Mouse (Mus musculus) myocyte (in vitro differentiated cells): Measurements from ENCODE around the gene Zswim3. TPM values are rescaled to one million over a fixed set of nuclear protein-coding genes. Genes with fewer than 3 reads are reported as not detected.

ENCODE experiments used
- H3K27me3 ChIP-seq: one replicate; pipeline ENCODE4 v1.6.1; 2011; ENCODE audit not compliant: control insufficient read depth, insufficient read depth, insufficient read length
- H3K36me3 ChIP-seq: one replicate; pipeline ENCODE4 v1.6.1; 2011; ENCODE audit not compliant: control insufficient read depth, insufficient read depth
- H3K4me2 ChIP-seq: one replicate; pipeline ENCODE4 v1.6.1; 2011; ENCODE audit warnings: low read depth, control low read depth
- H3K4me3 ChIP-seq: one replicate; pipeline ENCODE4 v1.5.1; 2011; ENCODE audit warnings: mild to moderate bottlenecking, control low read depth, moderate library complexity
- H3K79me2 ChIP-seq: one replicate; pipeline ENCODE4 v1.6.1; 2011; ENCODE audit not compliant: control insufficient read depth, insufficient read depth
- H3ac ChIP-seq: one replicate; pipeline ENCODE4 v1.6.1; 2011; ENCODE audit not compliant: control insufficient read depth, insufficient read length
- CEBPB ChIP-seq: IDR thresholded peaks from 2 replicates; pipeline ENCODE4 v1.6.1; 2011; ENCODE audit warnings: mild to moderate bottlenecking, moderate library complexity; ENCODE audit not compliant: poor library complexity, insufficient read depth, severe bottlenecking
- E2F4 ChIP-seq: IDR thresholded peaks from one replicate; pipeline ENCODE4 v1.6.1; 2011; ENCODE audit warnings: mild to moderate bottlenecking, control low read depth, moderate library complexity; ENCODE audit not compliant: insufficient read depth
- MAX ChIP-seq: IDR thresholded peaks from one replicate; pipeline ENCODE4 v1.6.1; 2011; ENCODE audit warnings: low read depth, mild to moderate bottlenecking, control low read depth
- MYOD1 ChIP-seq, 3 experiments: IDR thresholded peaks; one replicate each; pipeline ENCODE4 v1.6.1; 2011; ENCODE audit warnings: control low read depth in 2 of 3, low read depth in 2 of 3, mild to moderate bottlenecking in 2 of 3, moderate library complexity in 1 of 3; ENCODE audit not compliant: insufficient read length in 2 of 3, control insufficient read depth in 1 of 3
- MYOG ChIP-seq, 3 experiments: IDR thresholded peaks; one replicate each; pipeline ENCODE4 v1.6.1; 2011; ENCODE audit warnings: control low read depth in 2 of 3, low read depth in 2 of 3, mild to moderate bottlenecking in 2 of 3; ENCODE audit not compliant: insufficient read length in 2 of 3, control insufficient read depth in 1 of 3, insufficient read depth in 1 of 3
- POLR2A ChIP-seq: IDR thresholded peaks from one replicate; pipeline ENCODE4 v1.6.1; 2011; ENCODE audit warnings: low read depth, mild to moderate bottlenecking, control low read depth, moderate library complexity; ENCODE audit not compliant: insufficient read length
- POLR2AphosphoS2 ChIP-seq: IDR thresholded peaks from one replicate; pipeline ENCODE4 v1.6.1; 2011; ENCODE audit warnings: low read depth, control low read depth; ENCODE audit not compliant: insufficient read length
- REST ChIP-seq: IDR thresholded peaks from one replicate; pipeline ENCODE4 v1.6.1; 2011; ENCODE audit warnings: mild to moderate bottlenecking, control low read depth, moderate library complexity; ENCODE audit not compliant: insufficient read depth, insufficient read length
- SRF ChIP-seq: IDR thresholded peaks from one replicate; pipeline ENCODE4 v1.6.1; 2011; ENCODE audit warnings: low read depth; ENCODE audit not compliant: control insufficient read depth, insufficient read length
- TCF12 ChIP-seq: IDR thresholded peaks from one replicate; pipeline ENCODE4 v1.6.1; 2011; ENCODE audit warnings: mild to moderate bottlenecking, control low read depth; ENCODE audit not compliant: poor library complexity, insufficient read depth, severe bottlenecking
- TCF3 ChIP-seq: IDR thresholded peaks from one replicate; pipeline ENCODE4 v1.6.1; 2011; ENCODE audit warnings: low read depth, control low read depth; ENCODE audit not compliant: insufficient read length
- USF1 ChIP-seq: IDR thresholded peaks from one replicate; pipeline ENCODE4 v1.6.1; 2011; ENCODE audit warnings: low read depth, mild to moderate bottlenecking, control low read depth, moderate library complexity
- polyA plus RNA-seq: library from polyadenylated mRNA; unstranded; fragments of >200 nt; fragmentation: generic; extraction: Trizol; gene quantifications from one replicate; pipeline ENCODE4 v1.2.1, GENCODE M21; 2012; ENCODE audit warnings: missing spikeins

The Zswim3 gene
- polyA plus RNA-seq, 1 experiment, result 3.3 TPM

GRCm38 (mm10) chr2:164769258-164770037, 35.5 kb upstream of the Zswim3 start, which contains the start of gene Ube2c:
Gene Ube2c (plus strand): TSS chr2:164769898.
- H3K4me2 ChIP-seq, result peak within 1 kb of the TSS; percentile 79
- peak within 1 kb of the TSS; percentile 80 for H3K4me3 ChIP-seq
- H3K36me3 ChIP-seq, result peaks cover 18% of the 10 kb centered on the region
- H3K27me3 ChIP-seq, result no peaks in the 10 kb centered on the region
- TF ChIP-seq REST (no peak), MAX (no peak), TCF12 (no peak), USF1 (no peak), E2F4 (peak; percentile 97), MYOG (IDR thresholded peaks at IDR 0.05; ENCODE audit: control insufficient read depth in 1 of 3, insufficient read depth in 1 of 3, insufficient read length in 2 of 3, low read depth in 2 of 3) (peak in 1 of 3 experiments; percentile 48), CEBPB (no peak), POLR2AphosphoS2 (peak; percentile 92), TCF3 (no peak), MYOD1 (IDR thresholded peaks at IDR 0.05; ENCODE audit: control insufficient read depth in 1 of 3, insufficient read length in 2 of 3, low read depth in 2 of 3) (peak in 1 of 3 experiments; percentile 17), POLR2A (peak; percentile 59), SRF (peak; percentile 35)
- peaks cover 13% of the 10 kb centered on the region for H3K79me2 ChIP-seq
- peak within 1 kb of the TSS; percentile 1 for H3ac ChIP-seq

DNA sequence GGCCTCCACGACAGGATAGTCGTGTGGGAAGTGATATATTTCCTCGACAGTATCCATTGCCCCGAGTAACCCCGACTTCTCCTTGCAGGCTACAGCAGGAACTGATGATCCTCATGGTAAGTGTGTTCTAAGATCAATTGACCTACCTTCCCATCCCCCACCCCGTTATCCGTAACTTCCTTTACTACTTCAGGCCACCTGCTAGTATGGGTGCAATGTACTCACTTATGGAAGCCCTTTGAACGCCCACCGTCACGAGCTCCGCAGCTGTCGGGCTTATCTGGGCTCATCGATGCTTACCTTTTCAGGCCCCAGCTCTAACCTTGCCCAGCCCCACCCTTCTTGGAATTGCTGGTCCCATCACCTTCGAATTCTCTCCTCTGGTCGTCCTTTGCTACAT, 34.6 kb upstream of the Zswim3 start:
- Histone ChIP-seq H3K36me3 (peaks cover 14% of the 10 kb centered on the region), H3K4me2 (peak overlapping the region; percentile 72), H3K79me2 (peaks cover 13% of the 10 kb centered on the region), H3K4me3 (peak overlapping the region; percentile 80), H3K27me3 (no peaks in the 10 kb centered on the region), H3ac (peak overlapping the region; percentile 1)
- TF ChIP-seq POLR2A (no peak), TCF3 (no peak), MAX (no peak), REST (no peak), E2F4 (no peak), MYOD1 (IDR thresholded peaks at IDR 0.05; ENCODE audit: control insufficient read depth in 1 of 3, insufficient read length in 2 of 3, low read depth in 2 of 3) (no peak), USF1 (no peak), MYOG (IDR thresholded peaks at IDR 0.05; ENCODE audit: control insufficient read depth in 1 of 3, insufficient read depth in 1 of 3, insufficient read length in 2 of 3, low read depth in 2 of 3) (no peak), CEBPB (no peak), TCF12 (no peak), POLR2AphosphoS2 (no peak)

- peak overlapping the region; percentile 80 for H3K4me3 ChIP-seq
- H3K36me3 ChIP-seq, result peaks cover 10% of the 10 kb centered on the region
- TF ChIP-seq POLR2AphosphoS2, result no peak
These were observed 33.8 kb upstream of the Zswim3 start for GRCm38 (mm10) chr2:164771123-164771522.

DNA sequence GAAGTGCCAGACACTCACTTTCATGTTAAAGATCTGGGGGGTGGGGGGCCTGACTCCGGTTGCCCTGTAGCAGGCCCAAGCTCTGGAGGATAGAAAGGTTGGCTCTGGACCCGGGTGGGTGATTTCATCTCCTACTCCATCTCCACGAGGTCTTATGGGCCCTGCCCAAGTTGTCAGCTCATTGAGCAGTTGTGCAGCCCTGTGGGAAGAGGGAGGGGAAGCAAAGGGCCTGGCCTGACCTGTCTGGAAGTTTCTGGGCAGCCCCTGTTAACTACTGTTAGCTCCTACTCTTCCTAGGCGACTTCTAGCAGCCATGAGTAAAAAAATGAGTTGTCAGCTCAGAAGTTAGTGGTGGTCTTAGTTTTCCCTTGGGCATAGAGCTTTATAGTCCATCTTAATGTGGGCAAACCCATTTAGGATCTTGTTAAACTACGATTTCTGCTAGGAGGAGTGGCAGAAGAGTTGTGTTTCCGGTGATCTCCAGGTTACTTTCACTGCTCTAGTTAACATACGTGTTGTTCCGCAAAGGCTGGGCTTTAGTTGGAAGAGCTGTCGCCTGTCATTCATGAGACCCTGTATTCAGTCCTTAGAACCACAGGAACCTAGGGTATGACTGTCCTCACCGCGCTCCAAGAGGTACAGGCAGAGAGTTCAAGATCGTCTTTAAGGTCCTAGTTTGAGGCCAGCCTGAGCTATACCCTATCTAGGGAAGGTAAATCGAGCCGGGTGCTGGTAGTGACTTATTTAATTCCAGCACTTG, 31.5 kb upstream of the Zswim3 start:
- Histone ChIP-seq H3K27me3 (no peaks in the 10 kb centered on the region), H3K36me3 (peaks cover 7% of the 10 kb centered on the region), H3ac (no peak overlapping the region), H3K4me3 (no peak overlapping the region), H3K4me2 (no peak overlapping the region), H3K79me2 (peaks cover 18% of the 10 kb centered on the region)
- no peak for TF ChIP-seq USF1
- TF ChIP-seq TCF12, result no peak
- peak; percentile 53 for TF ChIP-seq POLR2AphosphoS2

More at GRCm38 (mm10) chr2:164771123-164771522, 33.8 kb upstream of the Zswim3 start:
- Histone ChIP-seq H3K27me3 (no peaks in the 10 kb centered on the region), H3ac (no peak overlapping the region), H3K79me2 (peaks cover 13% of the 10 kb centered on the region), H3K4me2 (peak overlapping the region; percentile 72)

GRCm38 (mm10) chr2:164773989-164774364, 30.9 kb upstream of the Zswim3 start:
- H3K4me3 ChIP-seq, result no peak overlapping the region
- TF ChIP-seq TCF12, result no peak
- no peak for TF ChIP-seq USF1
- TF ChIP-seq TCF3, result no peak
- no peak for TF ChIP-seq MYOG (IDR thresholded peaks at IDR 0.05; ENCODE audit: control insufficient read depth in 1 of 3, insufficient read depth in 1 of 3, insufficient read length in 2 of 3, low read depth in 2 of 3)
- TF ChIP-seq MYOD1 (IDR thresholded peaks at IDR 0.05; ENCODE audit: control insufficient read depth in 1 of 3, insufficient read length in 2 of 3, low read depth in 2 of 3), result no peak
- no peak for TF ChIP-seq POLR2A
- TF ChIP-seq CEBPB, result no peak
- TF ChIP-seq POLR2AphosphoS2, result no peak
- no peak for TF ChIP-seq REST
- TF ChIP-seq MAX, result no peak
- no peak for TF ChIP-seq SRF
- TF ChIP-seq E2F4, result no peak
- H3K27me3 ChIP-seq, result no peaks in the 10 kb centered on the region
- H3K36me3 ChIP-seq, result peaks cover 5% of the 10 kb centered on the region
- peaks cover 21% of the 10 kb centered on the region for H3K79me2 ChIP-seq
- H3K4me2 ChIP-seq, result no peak overlapping the region
- H3ac ChIP-seq, result no peak overlapping the region
